Mouse (Mus musculus) cerebellum, postnatal 4 days (tissue): ENCODE results near the gene Hist1h2bl.
"Not testable (repeated sequence)": the region's sequence is repeated elsewhere in the genome, so short reads cannot be mapped to it uniquely, and the experiment has no call there.

Experiments used
- DNase-seq, 2 experiments: peaks; one replicate each; pipeline ENCODE4 v3.0.0; 2022; ENCODE audit warnings: low spot score in 2 of 2, mixed read lengths in 1 of 2

Hist1h2bl gene

DNA sequence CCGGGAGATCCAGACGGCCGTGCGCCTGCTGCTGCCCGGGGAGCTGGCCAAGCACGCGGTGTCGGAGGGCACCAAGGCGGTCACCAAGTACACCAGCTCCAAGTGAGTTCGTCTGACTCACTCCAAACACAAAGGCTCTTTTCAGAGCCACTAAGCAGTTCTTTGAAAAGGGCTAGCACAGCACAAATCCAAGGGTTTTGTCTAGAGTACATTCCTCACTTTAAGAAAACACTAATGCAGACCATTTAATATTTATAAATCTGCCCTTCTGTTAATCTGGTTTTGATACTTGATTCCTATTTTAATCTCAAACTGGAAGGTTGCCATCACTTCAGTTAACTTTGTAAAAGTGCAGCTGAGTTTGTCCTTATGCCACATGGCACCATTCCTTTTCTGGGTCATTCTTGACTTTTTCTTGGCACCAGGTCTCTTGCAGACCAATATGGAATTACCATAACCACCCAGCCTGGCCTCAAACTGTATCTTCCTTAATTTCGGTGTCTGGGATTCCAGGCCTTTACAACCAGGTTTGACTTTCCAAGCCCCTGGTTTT lies 6.5 kb upstream of the Hist1h2bl start:
- no peak for DNase-seq

DNA sequence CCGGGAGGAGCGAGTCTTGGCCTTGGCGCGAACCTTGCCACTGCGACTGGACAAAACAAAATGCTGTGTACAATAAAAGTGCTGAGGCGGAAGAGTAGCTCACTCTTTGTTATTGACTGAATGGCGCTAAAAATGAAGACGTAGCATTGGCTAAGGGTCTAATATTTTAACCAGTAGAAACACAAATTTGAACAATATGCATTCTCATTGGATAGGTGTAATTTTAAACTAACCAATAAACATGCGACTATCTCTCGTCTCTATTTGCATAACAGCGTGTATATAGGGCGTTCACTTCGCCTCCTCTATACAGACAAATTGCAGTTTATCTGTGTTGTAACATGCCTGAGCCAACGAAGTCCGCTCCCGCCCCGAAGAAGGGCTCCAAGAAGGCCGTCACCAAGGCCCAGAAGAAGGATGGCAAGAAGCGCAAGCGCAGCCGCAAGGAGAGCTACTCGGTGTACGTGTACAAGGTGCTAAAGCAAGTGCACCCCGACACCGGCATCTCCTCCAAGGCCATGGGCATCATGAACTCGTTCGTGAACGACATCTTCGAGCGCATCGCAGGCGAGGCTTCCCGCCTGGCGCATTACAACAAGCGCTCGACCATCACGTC lies 5.9 kb upstream of the Hist1h2bl start, which contains the start of gene Hist1h2bm:
Gene Hist1h2bm (plus strand): TSS at position 288 of the 616 bp plus-strand sequence.
- peak in 1 of 2 experiments; percentile 48 for DNase-seq

DNA sequence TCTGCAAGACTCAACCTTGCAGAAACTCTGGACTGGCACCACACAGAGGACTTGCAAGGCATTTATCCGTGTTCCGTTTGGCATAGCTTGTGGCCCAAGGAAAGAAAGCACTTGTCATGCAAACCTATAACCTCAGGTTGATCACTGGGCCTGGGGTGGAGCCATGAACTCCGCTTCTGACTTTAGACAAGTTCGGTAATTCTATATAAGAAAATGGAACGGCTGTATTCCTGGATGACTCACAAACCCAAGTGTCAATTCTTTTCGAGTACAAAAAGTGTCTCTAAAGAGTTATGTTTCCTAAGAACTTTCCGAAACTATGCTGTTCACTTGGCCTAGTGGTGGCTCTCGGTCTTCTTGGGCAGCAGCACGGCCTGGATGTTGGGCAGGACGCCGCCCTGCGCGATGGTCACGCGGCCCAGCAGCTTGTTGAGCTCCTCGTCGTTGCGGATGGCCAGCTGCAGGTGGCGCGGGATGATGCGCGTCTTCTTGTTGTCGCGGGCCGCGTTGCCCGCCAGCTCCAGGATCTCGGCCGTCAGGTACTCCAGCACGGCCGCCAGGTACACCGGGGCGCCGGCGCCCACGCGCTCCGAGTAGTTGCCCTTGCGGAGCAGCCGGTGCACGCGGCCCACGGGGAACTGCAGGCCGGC lies 5.3 kb upstream of the Hist1h2bl start:
- not testable (repeated sequence) for DNase-seq

DNA sequence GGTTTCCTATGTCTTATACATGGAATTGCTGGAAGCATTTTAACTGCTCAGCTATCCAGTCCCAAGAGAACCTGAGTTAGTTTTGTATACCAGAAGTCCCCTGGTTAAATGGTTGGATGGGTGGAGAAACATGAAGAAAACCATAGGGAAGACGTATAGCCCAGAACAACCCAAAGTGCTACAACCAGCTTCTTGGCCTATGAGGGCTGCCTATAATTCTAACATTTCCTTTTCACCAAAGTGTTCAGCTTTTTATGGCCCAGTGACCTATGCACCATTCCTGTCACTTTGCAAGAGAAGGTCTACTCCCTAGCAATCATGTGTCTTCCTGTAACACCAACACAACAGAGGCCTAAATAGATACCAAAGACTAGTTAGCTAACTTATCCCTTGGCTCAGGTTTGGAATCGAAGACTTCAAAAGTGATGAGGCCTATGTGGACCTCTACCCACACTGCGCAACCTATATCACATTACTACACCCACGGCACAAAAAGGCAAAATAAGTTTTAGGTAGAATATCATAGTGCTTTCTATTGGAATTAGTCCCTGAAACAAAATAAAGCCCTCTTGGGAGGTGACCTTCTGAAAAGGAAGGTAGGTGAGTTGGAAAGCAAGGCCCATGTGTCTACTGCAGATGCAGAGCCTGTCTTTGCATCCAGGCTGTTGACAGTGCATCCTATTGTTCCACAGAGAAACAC lies 2.6 kb upstream of the Hist1h2bl start:
- no peak for DNase-seq

DNA sequence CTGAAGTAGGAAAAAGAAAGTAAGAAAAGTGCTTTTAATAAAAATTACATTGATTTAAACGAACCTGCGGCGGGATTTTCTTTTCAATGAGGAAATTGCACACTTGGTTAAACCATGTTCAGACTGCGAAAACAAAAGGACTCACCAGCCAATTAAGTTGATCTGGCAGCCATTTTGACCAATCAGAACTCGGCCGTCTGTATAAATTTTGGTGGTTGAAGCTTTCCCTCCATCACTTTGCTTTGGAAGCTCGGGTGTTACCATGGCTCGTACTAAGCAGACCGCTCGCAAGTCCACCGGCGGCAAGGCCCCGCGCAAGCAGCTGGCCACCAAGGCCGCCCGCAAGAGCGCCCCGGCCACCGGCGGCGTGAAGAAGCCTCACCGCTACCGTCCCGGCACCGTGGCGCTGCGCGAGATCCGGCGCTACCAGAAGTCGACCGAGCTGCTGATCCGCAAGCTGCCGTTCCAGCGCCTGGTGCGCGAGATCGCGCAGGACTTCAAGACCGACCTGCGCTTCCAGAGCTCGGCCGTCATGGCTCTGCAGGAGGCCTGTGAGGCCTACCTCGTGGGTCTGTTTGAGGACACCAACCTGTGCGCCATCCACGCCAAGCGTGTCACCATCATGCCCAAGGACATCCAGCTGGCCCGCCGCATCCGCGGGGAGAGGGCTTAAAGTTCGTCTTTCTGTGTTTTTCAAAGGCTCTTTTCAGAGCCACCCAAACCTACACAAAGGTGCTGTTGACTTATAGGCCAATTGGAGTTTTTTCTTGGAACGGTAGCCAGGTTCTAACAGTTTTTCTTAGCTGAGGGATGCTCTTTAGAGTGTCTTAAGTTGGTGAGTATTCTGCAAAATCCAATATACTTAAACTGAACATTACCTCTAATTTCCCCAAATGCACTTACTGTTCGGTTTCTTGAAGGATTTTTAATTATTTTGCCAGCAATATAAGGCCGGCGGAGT lies 1.7 kb upstream of the Hist1h2bl start, which contains the start of gene Hist1h3h:
Gene Hist1h3h (plus strand): TSS at position 263 of the 961 bp plus-strand sequence.
- DNase-seq: peak; percentile 40 to 81

DNA sequence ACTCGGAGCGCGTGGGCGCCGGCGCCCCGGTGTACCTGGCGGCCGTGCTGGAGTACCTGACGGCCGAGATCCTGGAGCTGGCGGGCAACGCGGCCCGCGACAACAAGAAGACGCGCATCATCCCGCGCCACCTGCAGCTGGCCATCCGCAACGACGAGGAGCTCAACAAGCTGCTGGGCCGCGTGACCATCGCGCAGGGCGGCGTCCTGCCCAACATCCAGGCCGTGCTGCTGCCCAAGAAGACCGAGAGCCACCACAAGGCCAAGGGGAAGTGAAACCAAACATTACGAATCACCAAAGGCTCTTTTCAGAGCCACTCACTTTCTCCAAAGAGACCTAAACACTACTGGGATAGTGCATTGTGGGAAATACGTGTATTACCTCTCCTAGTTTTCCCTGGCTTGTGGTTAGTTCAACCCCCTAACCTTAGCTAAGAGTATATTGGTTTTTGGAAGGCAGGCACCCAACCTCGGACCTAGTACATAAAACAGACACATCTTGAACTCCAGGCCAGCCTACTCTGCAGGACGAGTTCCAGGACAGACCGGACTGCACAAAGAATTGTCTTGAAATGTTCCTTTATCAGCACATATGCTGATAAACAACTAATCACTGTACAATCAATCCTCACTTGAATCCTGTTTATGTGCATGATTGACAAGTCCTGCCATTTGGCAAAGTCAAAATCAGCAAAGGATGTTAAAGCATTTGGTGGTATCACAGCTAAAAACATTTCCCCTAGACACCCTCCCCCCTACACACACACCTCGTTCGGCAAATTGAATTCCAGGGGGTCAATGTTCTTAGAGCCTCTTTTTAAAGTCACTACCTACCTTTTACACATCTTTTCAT lies 823 bp upstream of the Hist1h2bl start:
- not testable (repeated sequence) for DNase-seq

DNA sequence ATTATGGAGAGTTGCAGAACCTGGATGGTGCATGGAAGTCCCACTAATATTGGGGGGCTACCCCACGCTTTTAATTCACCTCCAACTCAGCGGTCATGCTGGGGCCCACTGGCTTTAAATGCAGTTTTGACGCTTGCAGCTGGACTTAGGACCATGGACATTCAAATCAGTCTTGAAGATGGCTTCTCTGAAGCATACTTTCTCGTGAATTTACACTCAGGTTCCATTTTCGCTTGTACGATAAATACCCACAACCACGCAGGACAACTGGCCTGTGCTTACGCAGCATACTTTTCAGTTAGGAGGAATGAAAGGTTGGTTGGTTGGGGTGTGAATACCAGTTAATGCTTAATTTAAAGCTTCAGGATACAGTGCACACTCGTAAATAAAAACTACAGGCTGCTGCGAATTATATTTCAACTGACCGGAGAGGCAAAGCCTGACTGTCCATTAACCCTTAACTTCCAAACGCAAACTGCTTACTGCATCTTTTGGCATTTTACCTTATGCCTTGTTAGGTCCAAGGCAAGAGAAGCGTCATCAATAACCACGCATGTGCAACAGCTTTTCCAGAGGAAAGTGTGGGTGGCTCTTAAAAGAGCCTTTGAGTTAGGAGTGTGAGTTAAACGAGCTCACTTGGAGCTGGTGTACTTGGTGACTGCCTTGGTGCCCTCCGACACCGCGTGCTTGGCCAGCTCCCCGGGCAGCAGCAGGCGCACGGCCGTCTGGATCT lies 646 bp downstream of the Hist1h2bl start:
- DNase-seq: no peak

DNA sequence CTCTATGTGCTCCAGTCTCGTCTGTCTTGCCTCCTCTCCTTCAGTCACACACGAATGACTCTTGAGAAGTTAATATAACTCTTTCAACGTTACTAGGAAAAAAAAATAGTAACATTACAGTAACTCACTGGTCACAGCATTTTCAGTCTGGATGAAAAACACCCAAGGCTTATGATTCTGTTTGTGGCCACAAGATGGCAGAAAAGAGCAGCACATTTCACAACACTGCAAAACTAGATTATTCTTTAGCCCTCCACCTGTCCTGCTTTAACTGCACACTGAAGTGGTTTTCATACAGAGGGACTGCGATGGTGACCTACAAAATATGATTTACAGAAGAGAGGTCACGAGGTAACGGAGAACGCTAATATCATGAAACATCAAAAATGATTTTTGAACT lies 1.2 kb downstream of the Hist1h2bl start:
- peak; percentile 47 to 61 for DNase-seq

DNA sequence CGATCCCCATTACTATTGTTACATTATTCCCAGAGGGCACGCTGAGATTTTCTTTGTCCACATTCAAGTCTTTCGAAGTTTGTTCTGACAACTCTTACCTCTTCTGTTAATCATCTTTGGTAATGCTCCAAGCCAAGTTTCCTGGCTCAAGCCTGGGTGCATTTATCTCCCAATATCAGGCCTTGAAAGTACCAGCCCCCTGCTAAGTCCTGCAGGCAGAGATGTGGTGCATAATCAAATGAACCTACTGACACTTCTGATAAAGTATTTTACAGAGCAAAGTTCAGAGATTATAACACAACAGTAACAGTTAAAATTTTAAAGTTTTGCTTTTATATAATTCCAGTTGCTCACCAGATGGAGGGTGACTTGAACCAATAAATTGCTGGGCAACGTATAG lies 4.2 kb downstream of the Hist1h2bl start:
- DNase-seq: no peak

DNA sequence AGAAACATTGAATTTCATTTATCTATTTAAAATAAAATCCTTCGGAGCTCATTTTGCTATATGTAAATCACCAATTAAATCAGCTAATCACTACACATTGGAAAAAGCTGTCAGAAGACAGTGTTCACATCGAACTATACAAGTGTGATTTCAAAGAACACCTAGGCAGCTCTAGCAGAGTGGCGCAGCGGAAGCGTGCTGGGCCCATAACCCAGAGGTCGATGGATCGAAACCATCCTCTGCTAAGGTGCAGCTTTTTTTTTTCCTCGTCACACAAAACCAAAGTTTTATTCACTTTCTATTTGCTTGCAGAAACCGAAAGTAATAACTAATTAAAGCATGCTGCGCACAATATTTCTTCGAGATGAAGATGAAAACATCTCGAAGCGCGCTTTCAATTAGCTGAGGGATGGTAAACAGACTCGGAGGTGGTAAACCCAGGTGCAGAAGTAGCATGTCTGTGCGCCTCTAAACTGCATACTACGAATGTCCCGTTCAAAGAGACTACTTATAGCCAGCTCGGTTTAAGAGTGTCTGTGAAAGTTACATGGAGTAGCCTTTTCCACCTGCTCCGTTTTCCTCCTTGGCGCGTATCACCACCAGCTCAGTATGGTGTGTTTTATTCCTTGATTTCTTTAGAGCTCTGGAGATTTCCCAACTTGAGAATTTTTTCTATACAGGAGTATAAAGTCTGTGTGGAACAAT lies 5.0 kb downstream of the Hist1h2bl start:
- DNase-seq: peak in 1 of 2 experiments; percentile 82

DNA sequence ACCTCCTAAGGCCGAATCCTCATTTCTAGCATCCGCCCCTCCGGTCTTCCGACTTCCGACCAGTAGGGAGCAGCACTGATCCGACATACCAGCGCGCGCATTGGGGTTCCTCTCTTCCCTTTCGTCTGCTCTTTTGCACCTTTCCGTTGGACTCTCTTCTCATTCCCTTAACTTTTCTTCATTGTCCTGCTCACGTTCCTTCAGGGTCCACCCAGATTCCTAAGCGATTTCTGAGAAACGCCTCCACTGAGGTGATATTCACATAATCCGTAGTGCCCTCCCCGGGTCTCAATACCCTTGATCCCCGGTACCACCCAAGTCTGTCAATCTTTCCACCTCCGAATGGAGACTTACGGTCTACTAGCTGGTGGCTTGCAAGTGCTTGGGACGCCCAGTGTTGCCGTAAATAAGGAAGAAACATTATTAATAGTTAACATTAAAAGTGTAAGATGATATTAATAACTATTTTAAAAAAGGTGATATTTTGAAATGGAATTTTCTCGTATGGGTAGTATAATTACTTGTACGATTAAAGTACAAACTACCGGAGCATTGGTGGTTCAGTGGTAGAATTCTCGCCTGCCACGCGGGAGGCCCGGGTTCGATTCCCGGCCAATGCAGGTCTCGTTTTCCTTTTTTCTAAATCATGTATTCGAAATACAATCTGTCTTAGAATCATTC lies 5.8 kb downstream of the Hist1h2bl start:
- DNase-seq: peak; percentile 76 to 89

DNA sequence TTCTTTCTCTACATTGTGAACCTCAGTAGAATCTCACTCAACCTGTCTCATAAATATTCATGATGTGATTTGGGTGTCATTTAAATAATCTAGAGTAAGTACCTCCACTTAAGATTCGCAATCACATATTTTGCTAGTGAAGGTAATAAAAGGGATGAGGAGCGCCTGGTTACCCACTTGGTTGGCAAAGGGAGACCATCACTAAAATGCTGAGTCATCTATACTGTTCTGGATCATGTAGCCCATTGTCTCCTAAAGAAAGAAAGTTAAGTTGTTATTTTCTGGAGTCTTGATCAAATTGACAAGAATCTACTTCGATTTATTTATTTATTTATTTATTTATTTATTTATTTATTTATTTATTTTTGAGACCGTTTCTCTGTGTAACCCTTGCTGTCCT lies 9.3 kb downstream of the Hist1h2bl start:
- no peak for DNase-seq

DNA sequence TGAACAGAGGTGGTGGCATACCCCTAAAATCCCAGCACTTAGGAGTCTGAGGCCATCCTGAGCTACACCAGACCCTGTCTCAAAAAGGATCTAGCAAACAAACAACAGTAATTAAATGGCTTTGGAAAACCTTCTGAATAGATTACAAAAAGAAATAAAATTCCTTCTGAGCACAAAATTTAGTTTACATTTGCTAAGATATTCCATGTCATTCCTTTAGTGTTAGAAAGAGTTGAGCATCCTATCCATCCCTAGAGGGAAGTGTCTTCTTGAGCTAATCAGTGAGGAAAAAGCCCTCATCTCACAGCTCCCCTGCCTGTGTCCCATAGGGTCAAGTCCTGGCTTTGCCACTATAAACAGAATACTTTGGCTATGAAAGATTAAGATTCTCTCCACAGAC lies 18.1 kb downstream of the Hist1h2bl start, which contains the start of gene Olfr1359:
Gene Olfr1359 (plus strand): TSS at position 301 of the 400 bp plus-strand sequence.
- DNase-seq: no peak

DNA sequence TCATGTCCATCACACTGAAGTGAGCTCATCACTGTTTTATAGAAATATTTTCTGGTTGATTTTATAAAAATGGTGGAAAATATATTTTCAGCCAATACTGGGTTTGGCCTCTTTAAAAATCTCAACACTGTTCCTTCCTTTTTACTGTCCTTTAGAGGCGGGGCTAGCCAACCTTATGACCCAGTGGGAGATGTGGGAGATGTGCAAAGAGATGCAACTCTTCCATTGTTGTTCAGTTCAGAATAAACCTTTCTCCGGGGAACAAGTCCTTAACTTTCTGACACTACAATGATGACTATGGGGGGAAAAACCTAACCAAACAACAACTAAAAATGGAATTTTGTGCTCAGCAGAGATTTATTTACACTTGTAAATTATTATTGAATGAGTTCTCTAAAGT lies 38.6 kb downstream of the Hist1h2bl start, which contains the start of gene Olfr1360:
Gene Olfr1360 (minus strand): TSS at position 101 of the 400 bp plus-strand sequence.
- DNase-seq: no peak
